Mouse (Mus musculus) kidney, postnatal 0 days (tissue): ENCODE data around the gene BC049715. TPM values are rescaled to one million over a fixed set of nuclear protein-coding genes. Genes with fewer than 3 reads are reported as not detected.
"Not testable (repeated sequence)": the region's sequence is repeated elsewhere in the genome, so short reads cannot be mapped to it uniquely, and the experiment has no call there.

ENCODE experiments used
- ATAC-seq: fragments of 200-750 bp; cut with Nextera tagmentation; replicated peaks from 2 replicates; pipeline ENCODE4 v1.8.0; 2017; ENCODE audit warnings: low read depth, moderate number of reproducible peaks, moderate TSS enrichment, moderate library complexity; ENCODE audit not compliant: low FRiP score
- DNase-seq: peaks from one replicate; pipeline ENCODE4 v3.0.0-alpha.2; 2016; ENCODE audit warnings: low spot score
- H3K27ac ChIP-seq: fragments of 300-500 bp; sonication (generic); 2 replicates; pipeline ENCODE4 v1.5.1; 2014; ENCODE audit warnings: mild to moderate bottlenecking
- H3K27me3 ChIP-seq: fragments of 300-500 bp; sonication (generic); 2 replicates; pipeline ENCODE4 v1.6.1; 2014; ENCODE audit warnings: low read length, mixed read lengths; ENCODE audit not compliant: insufficient read depth
- H3K36me3 ChIP-seq: fragments of 300-500 bp; sonication (generic); 2 replicates; pipeline ENCODE4 v1.6.1; 2014; ENCODE audit warnings: low read length, mixed read lengths; ENCODE audit not compliant: insufficient read depth
- H3K4me1 ChIP-seq: fragments of 300-500 bp; sonication (generic); replicated peaks from 2 replicates; pipeline ENCODE4 v1.6.1; 2014; ENCODE audit warnings: antibody characterized with exemption, low read length, mixed read lengths; ENCODE audit not compliant: insufficient read depth
- H3K4me2 ChIP-seq: fragments of 300-500 bp; sonication (generic); 2 replicates; pipeline ENCODE4 v1.6.1; 2014; ENCODE audit warnings: mild to moderate bottlenecking, low read length, moderate library complexity, mixed read lengths
- H3K4me3 ChIP-seq: fragments of 300-500 bp; sonication (generic); replicated peaks from 2 replicates; pipeline ENCODE4 v1.5.1; 2014; ENCODE audit warnings: low read depth, low read length
- H3K9ac ChIP-seq: fragments of 300-500 bp; sonication (generic); 2 replicates; pipeline ENCODE4 v1.6.1; 2014; ENCODE audit warnings: low read depth, low read length
- H3K9me3 ChIP-seq: fragments of 300-500 bp; sonication (generic); replicated peaks from 2 replicates; pipeline ENCODE4 v1.6.1; 2016; ENCODE audit warnings: low read length, inconsistent platforms, mixed read lengths
- CTCF ChIP-seq: IDR thresholded peaks from 2 replicates; pipeline ENCODE4 v1.5.1; 2016; ENCODE audit warnings: antibody characterized with exemption, low read depth, mild to moderate bottlenecking, moderate library complexity
- WGBS: fragments of 180-500 bp; shearing (Covaris S2); extraction: QIAGEN DNeasy Blood & Tissue Kit; methylation state at CpG from one replicate; pipeline ENCODE4 v1.1.7; 2014; 5-methylcytosine and 5-hydroxymethylcytosine counted together
- polyA plus RNA-seq: library from polyadenylated mRNA; unstranded; fragments of >200 nt; fragmentation: Nextera tagmentation; extraction: Ambion mirVana; gene quantifications from 2 replicates; pipeline ENCODE4 v1.2.1, GENCODE M21; 2015

Gene BC049715
- polyA plus RNA-seq, 1 experiment from 2014 or later: 2.1 TPM

DNA sequence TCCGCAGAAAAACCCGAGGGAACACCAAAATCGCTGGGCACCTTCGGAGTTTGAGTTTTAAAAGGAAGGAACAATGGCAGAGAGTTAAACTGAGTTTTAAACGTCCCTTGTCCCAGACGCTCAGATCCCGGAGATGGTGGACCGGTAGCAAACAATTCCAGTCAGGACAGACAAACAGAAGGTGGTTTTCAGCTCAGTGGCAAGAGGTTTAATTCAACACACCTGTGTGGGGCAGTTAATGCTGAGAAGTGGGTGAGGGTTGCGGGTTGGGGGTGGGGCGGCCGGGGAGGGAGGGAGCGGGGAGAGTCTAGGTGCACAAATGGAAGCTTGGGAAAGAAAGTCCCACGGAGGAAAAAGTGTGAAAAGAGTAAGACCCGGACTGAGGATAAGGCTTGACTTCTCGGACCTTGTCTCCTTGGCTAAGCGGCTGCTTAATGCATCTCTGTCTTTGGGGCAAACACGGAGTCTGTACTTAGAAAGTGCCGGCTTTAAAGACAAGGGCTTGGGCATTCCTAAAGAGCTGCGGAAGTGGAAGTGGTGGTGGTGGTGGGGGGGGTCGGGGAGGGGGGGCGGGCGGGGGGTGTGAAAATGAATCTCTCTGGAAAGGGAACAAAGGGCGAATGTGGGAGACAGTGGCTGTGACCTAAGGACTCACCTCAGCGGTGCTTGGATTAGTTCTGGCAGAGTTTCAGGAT lies 33.4 kb upstream of the BC049715 start:
- WGBS: under 1% methylated on average over 24 of the region's 24 CpGs
- peak; percentile 57 for DNase-seq
- no peaks in the 10 kb centered on the region for H3K36me3 ChIP-seq
- peak overlapping the region; percentile 35; the same call in 1 of the 2 replicates for H3K9ac ChIP-seq
- no peaks in the 10 kb centered on the region for H3K4me1 ChIP-seq
- no peak for TF ChIP-seq CTCF
- peak overlapping the region; percentile 86 for H3K4me2 ChIP-seq
- H3K4me3 ChIP-seq: peak overlapping the region; percentile 39
- no peak overlapping the region for H3K27ac ChIP-seq
- H3K27me3 ChIP-seq: no peaks in the 10 kb centered on the region
- H3K9me3 ChIP-seq: no peaks in the 10 kb centered on the region
- ATAC-seq: peak; percentile 64

DNA sequence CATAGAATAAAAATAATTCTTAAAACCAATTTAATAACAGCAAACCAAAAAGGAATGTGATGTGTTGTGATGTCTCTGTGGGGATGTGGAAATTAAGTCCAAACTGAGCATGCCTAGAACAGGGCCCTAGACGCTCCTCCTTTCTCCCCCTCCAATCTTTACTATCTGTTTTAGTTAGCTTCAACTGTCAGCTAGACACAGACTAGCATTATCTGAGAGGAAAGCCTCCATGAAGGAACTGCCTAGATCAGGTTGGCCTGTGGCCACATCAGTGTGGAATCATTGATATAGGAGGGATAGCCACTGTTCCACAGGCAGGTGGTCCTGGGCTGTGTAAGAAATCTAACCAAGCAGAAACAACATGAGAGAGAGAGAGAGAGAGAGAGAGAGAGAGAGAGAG lies 32.3 kb upstream of the BC049715 start:
- H3K4me3 ChIP-seq: no peak overlapping the region
- ATAC-seq: no peak
- WGBS: 61% methylated on average over 1 of the region's 1 CpGs
- no peaks in the 10 kb centered on the region for H3K4me1 ChIP-seq
- no peak overlapping the region for H3K9ac ChIP-seq
- no peaks in the 10 kb centered on the region for H3K27me3 ChIP-seq
- H3K9me3 ChIP-seq: no peaks in the 10 kb centered on the region
- no peak overlapping the region for H3K4me2 ChIP-seq
- TF ChIP-seq CTCF: no peak
- no peaks in the 10 kb centered on the region for H3K36me3 ChIP-seq
- no peak overlapping the region for H3K27ac ChIP-seq
- no peak for DNase-seq

DNA sequence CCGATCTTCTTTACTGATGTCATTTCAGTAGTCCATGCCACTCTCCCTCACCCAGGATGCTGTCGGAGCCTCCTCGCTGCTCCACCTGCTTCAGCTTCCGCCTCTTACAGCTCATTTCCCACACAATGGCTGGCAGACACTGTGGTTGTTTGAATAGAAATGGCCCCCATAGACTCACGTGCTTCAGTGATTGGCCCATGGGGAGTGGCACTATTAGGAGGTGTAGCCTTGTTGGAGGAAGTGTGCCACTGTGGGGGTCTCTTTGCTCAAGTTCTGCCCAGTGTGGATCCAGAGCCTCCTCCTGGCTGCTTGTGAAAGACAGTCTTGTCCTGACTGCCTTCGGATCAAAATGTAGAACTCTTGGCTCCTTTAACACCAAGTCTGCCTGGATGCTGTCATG lies 31.6 kb upstream of the BC049715 start:
- Histone ChIP-seq H3K9me3 (no peaks in the 10 kb centered on the region), H3K36me3 (no peaks in the 10 kb centered on the region), H3K4me1 (no peaks in the 10 kb centered on the region), H3K27ac (no peak overlapping the region), H3K4me2 (no peak overlapping the region), H3K4me3 (no peak overlapping the region), H3K27me3 (no peaks in the 10 kb centered on the region), H3K9ac (no peak overlapping the region)
- WGBS: 46% methylated on average over 6 of the region's 6 CpGs
- no peak for ATAC-seq
- TF ChIP-seq CTCF: no peak
- no peak for DNase-seq

- H3K9me3 ChIP-seq, DNase-seq, H3K36me3 ChIP-seq, H3K4me3 ChIP-seq, ATAC-seq, H3K27me3 ChIP-seq, H3K4me2 ChIP-seq, H3K4me1 ChIP-seq, H3K27ac ChIP-seq, H3K9ac ChIP-seq: not testable (repeated sequence)
- 88% methylated on average over 3 of the region's 3 CpGs for WGBS
Measured at GRCm38 (mm10) chr6:136797874-136798693, 29.3 kb upstream of the BC049715 start.

DNA sequence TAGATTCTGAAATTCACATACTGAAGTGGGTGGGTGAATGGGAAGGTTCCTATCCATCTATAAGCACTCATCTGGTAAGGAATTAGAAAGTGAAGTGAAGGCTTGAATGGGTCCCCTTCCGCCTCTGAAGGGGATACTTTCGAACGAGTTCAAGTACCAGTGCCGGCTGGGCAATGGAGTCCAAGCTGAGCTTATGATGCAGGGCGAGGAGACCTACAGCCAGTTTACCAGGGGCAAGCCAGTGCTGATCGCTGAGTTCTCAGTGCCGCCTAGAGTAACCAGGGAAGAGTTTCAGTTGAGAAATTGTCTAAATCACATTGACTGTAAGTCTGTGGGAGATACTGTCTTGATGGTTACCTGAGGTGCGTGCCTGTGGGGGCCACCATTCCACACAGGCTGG lies 26.7 kb upstream of the BC049715 start:
- DNase-seq: no peak
- no peak overlapping the region for H3K9ac ChIP-seq
- 91% methylated on average over 8 of the region's 8 CpGs for WGBS

DNA sequence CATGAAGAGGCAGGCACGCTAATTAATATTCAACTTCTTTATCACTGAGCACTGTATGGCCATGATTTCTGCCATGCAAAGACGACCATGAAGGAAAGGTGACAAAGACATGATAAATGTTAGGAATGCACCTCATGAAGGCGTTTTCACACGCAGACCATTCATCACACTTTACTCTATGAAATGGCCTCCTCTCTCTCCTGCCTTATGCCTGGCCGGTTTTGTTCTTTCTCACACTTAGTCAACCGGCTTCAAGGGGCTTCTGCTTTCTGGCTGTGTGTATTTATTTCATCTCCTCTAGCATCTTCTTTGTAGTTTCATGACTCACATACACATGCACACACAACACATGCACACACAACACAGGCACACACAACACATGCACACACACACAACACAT lies 26.2 kb upstream of the BC049715 start:
- 81% methylated on average over 6 of the region's 6 CpGs for WGBS
- Histone ChIP-seq H3K4me1 (no peaks in the 10 kb centered on the region; the same call in 1 of the 2 replicates), H3K27me3 (no peaks in the 10 kb centered on the region), H3K4me2 (no peak overlapping the region), H3K4me3 (no peak overlapping the region), H3K36me3 (no peaks in the 10 kb centered on the region), H3K27ac (no peak overlapping the region), H3K9ac (no peak overlapping the region), H3K9me3 (no peaks in the 10 kb centered on the region)
- DNase-seq (no peak), ATAC-seq (no peak)
- TF ChIP-seq CTCF: no peak

More for the DNA sequence above, 26.7 kb upstream of the BC049715 start:
- Histone ChIP-seq H3K9me3 (no peaks in the 10 kb centered on the region), H3K4me2 (no peak overlapping the region), H3K36me3 (no peaks in the 10 kb centered on the region), H3K4me1 (no peaks in the 10 kb centered on the region; the same call in 1 of the 2 replicates), H3K4me3 (no peak overlapping the region), H3K27me3 (no peaks in the 10 kb centered on the region), H3K27ac (no peak overlapping the region)
- no peak for ATAC-seq
- no peak for TF ChIP-seq CTCF
